Mouse (Mus musculus): ENCODE data around the gene Ppfia3. TPM values are rescaled to one million over a fixed set of nuclear protein-coding genes. Genes with fewer than 3 reads are reported as not detected.
A peak's percentile ranks its signal among the peaks of the same experiment; 100 is the strongest.

Ppfia3 gene
- total and polyA plus RNA-seq, 2 experiments from 2014 or later, result 31.6 to 104 TPM

GRCm38 (mm10) chr7:45406157-45407156 is 39.6 kb upstream of the Ppfia3 start:
- peak overlapping the region; percentile 36 for H3K4me3 ChIP-seq (ENCODE audit: low read depth, low read length)
- ATAC-seq (ENCODE audit: low FRiP score) (no peak), DNase-seq (ENCODE audit: low spot score) (no peak)
- 3% methylated on average over 89 of the region's 114 CpGs for WGBS
- H3K9ac ChIP-seq (replicated peaks; ENCODE audit: low read length, poor library complexity, severe bottlenecking), result 0 out of 2 replicates have a peak overlapping the region, but pooled peaks have one; percentile 24
- H3K36me3 ChIP-seq (ENCODE audit: insufficient read depth, low read length), result no peaks in the 10 kb centered on the region
- no peaks in the 10 kb centered on the region for H3K9me3 ChIP-seq (ENCODE audit: low read length)
- H3K4me1 ChIP-seq (ENCODE audit: insufficient read depth, low read length), result no peaks in the 10 kb centered on the region
- no peak overlapping the region for H3K27ac ChIP-seq (ENCODE audit: low read depth, low read length)
- H3K27me3 ChIP-seq (ENCODE audit: insufficient read depth, low read length), result peaks cover 64% of the 10 kb centered on the region
- peak overlapping the region; percentile 46 for H3K4me2 ChIP-seq (ENCODE audit: low read depth, low read length, poor library complexity, severe bottlenecking)
- no peak for TF ChIP-seq CTCF (IDR thresholded peaks at IDR 0.05)

GRCm38 (mm10) chr7:45405091-45406075 is 38.6 kb upstream of the Ppfia3 start, which contains the start of gene Kcna7:
Kcna7 (plus strand) TSS chr7:45405653.
- DNase-seq (ENCODE audit: low spot score) (no peak), ATAC-seq (ENCODE audit: low FRiP score) (no peak)
- no peaks in the 10 kb centered on the region for H3K4me1 ChIP-seq (ENCODE audit: insufficient read depth, low read length)
- H3K36me3 ChIP-seq (ENCODE audit: insufficient read depth, low read length), result no peaks in the 10 kb centered on the region
- H3K4me2 ChIP-seq (ENCODE audit: low read depth, low read length, poor library complexity, severe bottlenecking), result peak within 1 kb of the TSS; percentile 46
- H3K9ac ChIP-seq (replicated peaks; ENCODE audit: low read length, poor library complexity, severe bottlenecking), result no peak within 1 kb of the TSS
- TF ChIP-seq CTCF (IDR thresholded peaks at IDR 0.05), result peak; percentile 83
- peaks cover 54% of the 10 kb centered on the region for H3K27me3 ChIP-seq (ENCODE audit: insufficient read depth, low read length)
- no peaks in the 10 kb centered on the region for H3K9me3 ChIP-seq (ENCODE audit: low read length)
- no peak within 1 kb of the TSS for H3K27ac ChIP-seq (ENCODE audit: low read depth, low read length)
- H3K4me3 ChIP-seq (ENCODE audit: low read depth, low read length), result peak within 1 kb of the TSS; percentile 36
- 12% methylated on average over 28 of the region's 28 CpGs for WGBS

GRCm38 (mm10) chr7:45403532-45404261 is 36.9 kb upstream of the Ppfia3 start:
- ATAC-seq (ENCODE audit: low FRiP score) (no peak), DNase-seq (ENCODE audit: low spot score) (peak; percentile 64)
- 45% methylated on average over 6 of the region's 6 CpGs for WGBS
- Histone ChIP-seq H3K4me2 (ENCODE audit: low read depth, low read length, poor library complexity, severe bottlenecking) (no peak overlapping the region), H3K27me3 (ENCODE audit: insufficient read depth, low read length) (peaks cover 37% of the 10 kb centered on the region), H3K9me3 (ENCODE audit: low read length) (no peaks in the 10 kb centered on the region), H3K9ac (replicated peaks; ENCODE audit: low read length, poor library complexity, severe bottlenecking) (no peak overlapping the region), H3K27ac (ENCODE audit: low read depth, low read length) (no peak overlapping the region), H3K36me3 (ENCODE audit: insufficient read depth, low read length) (no peaks in the 10 kb centered on the region), H3K4me1 (ENCODE audit: insufficient read depth, low read length) (no peaks in the 10 kb centered on the region), H3K4me3 (ENCODE audit: low read depth, low read length) (no peak overlapping the region)
- TF ChIP-seq CTCF (IDR thresholded peaks at IDR 0.05), result peak; percentile 65

GRCm38 (mm10) chr7:45401521-45402085 is 34.8 kb upstream of the Ppfia3 start:
- Histone ChIP-seq H3K9ac (replicated peaks; ENCODE audit: low read length, poor library complexity, severe bottlenecking) (no peak overlapping the region), H3K4me2 (ENCODE audit: low read depth, low read length, poor library complexity, severe bottlenecking) (no peak overlapping the region), H3K36me3 (ENCODE audit: insufficient read depth, low read length) (no peaks in the 10 kb centered on the region), H3K4me3 (ENCODE audit: low read depth, low read length) (no peak overlapping the region), H3K9me3 (ENCODE audit: low read length) (no peaks in the 10 kb centered on the region), H3K27ac (ENCODE audit: low read depth, low read length) (no peak overlapping the region), H3K27me3 (ENCODE audit: insufficient read depth, low read length) (peaks cover 17% of the 10 kb centered on the region), H3K4me1 (ENCODE audit: insufficient read depth, low read length) (no peaks in the 10 kb centered on the region)
- DNase-seq (ENCODE audit: low spot score) (no peak), ATAC-seq (ENCODE audit: low FRiP score) (no peak)
- no peak for TF ChIP-seq CTCF (IDR thresholded peaks at IDR 0.05)
- 65% methylated on average over 10 of the region's 10 CpGs for WGBS

GRCm38 (mm10) chr7:45396787-45397186 is 30.0 kb upstream of the Ppfia3 start:
- Histone ChIP-seq H3K27me3 (ENCODE audit: insufficient read depth, low read length) (no peaks in the 10 kb centered on the region; the same call in 1 of the 2 replicates), H3K36me3 (ENCODE audit: insufficient read depth, low read length) (0 out of 2 replicates have a peak, but pooled peaks cover 2% of the 10 kb centered on the region), H3K4me1 (ENCODE audit: insufficient read depth, low read length) (peaks cover 8% of the 10 kb centered on the region), H3K9ac (replicated peaks; ENCODE audit: low read length, poor library complexity, severe bottlenecking) (no peak overlapping the region), H3K27ac (ENCODE audit: low read depth, low read length) (no peak overlapping the region), H3K9me3 (ENCODE audit: low read length) (no peaks in the 10 kb centered on the region), H3K4me2 (ENCODE audit: low read depth, low read length, poor library complexity, severe bottlenecking) (no peak overlapping the region), H3K4me3 (ENCODE audit: low read depth, low read length) (no peak overlapping the region)
- no peak for TF ChIP-seq CTCF (IDR thresholded peaks at IDR 0.05)
- DNase-seq (ENCODE audit: low spot score) (no peak), ATAC-seq (ENCODE audit: low FRiP score) (no peak)
- WGBS, result 72% methylated on average over 2 of the region's 2 CpGs

Measured in midbrain, postnatal 0 days (tissue).